Mouse (Mus musculus): Measurements from ENCODE around the gene Pyurf. TPM values are rescaled to one million over a fixed set of nuclear protein-coding genes. Genes with fewer than 3 reads are reported as not detected.

Gene Pyurf
- polyA plus RNA-seq, 1 experiment from 2014 or later, result 12.3 TPM

- 13% methylated on average over 4 of the region's 4 CpGs for WGBS (ENCODE audit: insufficient replicate concordance)
- Histone ChIP-seq H3K4me1 (ENCODE audit: insufficient read depth) (peaks cover 2% of the 10 kb centered on the region; the same call in 1 of the 2 replicates), H3K4me3 (ENCODE audit: low read depth, low read length) (no peak overlapping the region), H3K9ac (replicated peaks) (no peak overlapping the region), H3K27me3 (ENCODE audit: insufficient read depth, low read length) (no peaks in the 10 kb centered on the region), H3K27ac (ENCODE audit: low read depth) (no peak overlapping the region), H3K36me3 (replicated peaks; ENCODE audit: insufficient read depth, low read length) (0 out of 2 replicates have a peak, but pooled peaks cover 2% of the 10 kb centered on the region), H3K9me3 (ENCODE audit: low read length) (no peaks in the 10 kb centered on the region), H3K4me2 (ENCODE audit: low read depth, low read length) (no peak overlapping the region)
- ATAC-seq (peak; percentile 76), DNase-seq (peak; percentile 79)
- no peak for TF ChIP-seq EP300 (IDR thresholded peaks at IDR 0.05; ENCODE audit: low read depth)
- no peak for TF ChIP-seq CTCF (IDR thresholded peaks at IDR 0.05; ENCODE audit: low read depth)
These were observed 50.1 kb downstream of the Pyurf start for GRCm38 (mm10) chr6:57641789-57642188.

- Histone ChIP-seq H3K27ac (ENCODE audit: low read depth) (no peak overlapping the region), H3K27me3 (ENCODE audit: insufficient read depth, low read length) (no peaks in the 10 kb centered on the region), H3K36me3 (replicated peaks; ENCODE audit: insufficient read depth, low read length) (no peaks in the 10 kb centered on the region), H3K4me1 (ENCODE audit: insufficient read depth) (peaks cover 2% of the 10 kb centered on the region; the same call in 1 of the 2 replicates), H3K4me2 (ENCODE audit: low read depth, low read length) (no peak overlapping the region), H3K9me3 (ENCODE audit: low read length) (no peaks in the 10 kb centered on the region), H3K4me3 (ENCODE audit: low read depth, low read length) (no peak overlapping the region), H3K9ac (replicated peaks) (no peak overlapping the region)
- no peak for DNase-seq
- no peak for ATAC-seq
- TF ChIP-seq CTCF (IDR thresholded peaks at IDR 0.05; ENCODE audit: low read depth) (no peak), EP300 (IDR thresholded peaks at IDR 0.05; ENCODE audit: low read depth) (no peak)
- WGBS (ENCODE audit: insufficient replicate concordance), result 67% methylated on average over 1 of the region's 1 CpGs
These were observed 52.3 kb downstream of the Pyurf start for GRCm38 (mm10) chr6:57639531-57639930.

Other genes starting within 250 kb of the Pyurf start
- 14.9 and 15.6 TPM in 2 replicates for gene Ppm1k, start 156.6 kb downstream of the Pyurf start, polyA plus RNA-seq (2015; fragmentation: Nextera tagmentation; extraction: Ambion mirVana)
- 5.0 and 5.5 TPM in 2 replicates for gene Herc6, start 111.1 kb downstream of the Pyurf start, polyA plus RNA-seq (2015; fragmentation: Nextera tagmentation; extraction: Ambion mirVana)
- gene Lancl2, start 10.5 kb upstream of the Pyurf start, polyA plus RNA-seq (2015; fragmentation: Nextera tagmentation; extraction: Ambion mirVana), result 6.4 and 8.0 TPM in 2 replicates
- gene Vopp1, start 133.1 kb upstream of the Pyurf start, polyA plus RNA-seq (2015; fragmentation: Nextera tagmentation; extraction: Ambion mirVana), result 21.1 and 22.1 TPM in 2 replicates
- gene Vmn1r21, start 158.3 kb upstream of the Pyurf start, polyA plus RNA-seq (2015; fragmentation: Nextera tagmentation; extraction: Ambion mirVana), result not detected in 2 replicates
- gene Vmn1r22, start 215.9 kb upstream of the Pyurf start, polyA plus RNA-seq (2015; fragmentation: Nextera tagmentation; extraction: Ambion mirVana), result not detected in 2 replicates
- gene Vmn1r23, start 234.8 kb upstream of the Pyurf start, polyA plus RNA-seq (2015; fragmentation: Nextera tagmentation; extraction: Ambion mirVana), result not detected in 2 replicates